Mouse (Mus musculus) monocyte, adult 59 days (primary cell): ENCODE results near the gene Medag. TPM values are rescaled to one million over a fixed set of nuclear protein-coding genes. Genes with fewer than 3 reads are reported as not detected.

ENCODE experiments used
- total RNA-seq, 2 experiments: library from RNA; stranded (reverse); gene quantifications; one replicate each; pipeline ENCODE4 v1.2.4; 2023

Medag gene
- total RNA-seq: not detected

DNA sequence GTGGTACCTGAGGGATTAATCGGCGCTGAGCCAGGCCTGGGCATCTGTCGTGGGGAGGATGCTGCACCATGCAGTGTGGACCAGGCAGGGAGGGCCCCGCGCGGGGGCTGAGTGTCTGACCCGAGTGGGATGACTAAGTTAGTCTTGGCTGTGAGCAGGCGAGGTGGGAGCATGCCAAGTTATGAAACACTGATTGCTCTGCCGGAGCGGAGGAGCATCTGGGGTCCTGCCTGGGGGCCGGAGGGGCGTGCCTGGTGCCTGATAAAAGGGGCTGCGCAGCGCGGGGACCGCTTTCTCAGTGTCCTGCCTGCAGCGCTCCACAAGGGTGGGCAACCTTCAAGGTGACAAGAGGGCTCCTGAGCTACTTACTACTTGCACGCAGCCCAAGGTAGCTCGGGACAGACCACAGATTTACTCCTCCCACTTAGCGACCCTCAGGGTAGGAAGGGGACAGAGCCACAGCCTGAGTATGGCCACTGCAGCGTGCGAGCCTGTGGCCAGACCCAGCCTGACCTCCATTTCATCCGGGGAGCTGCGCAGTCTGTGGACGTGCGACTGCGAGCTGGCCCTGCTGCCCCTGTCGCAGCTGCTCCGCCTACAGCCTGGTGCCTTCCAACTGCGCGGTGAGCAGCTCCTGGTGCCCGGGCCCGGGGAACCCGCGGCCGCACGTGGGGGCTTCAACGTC lies at the start of gene Medag:
Gene Medag (plus strand): TSS at position 241 of the 685 bp plus-strand sequence.

DNA sequence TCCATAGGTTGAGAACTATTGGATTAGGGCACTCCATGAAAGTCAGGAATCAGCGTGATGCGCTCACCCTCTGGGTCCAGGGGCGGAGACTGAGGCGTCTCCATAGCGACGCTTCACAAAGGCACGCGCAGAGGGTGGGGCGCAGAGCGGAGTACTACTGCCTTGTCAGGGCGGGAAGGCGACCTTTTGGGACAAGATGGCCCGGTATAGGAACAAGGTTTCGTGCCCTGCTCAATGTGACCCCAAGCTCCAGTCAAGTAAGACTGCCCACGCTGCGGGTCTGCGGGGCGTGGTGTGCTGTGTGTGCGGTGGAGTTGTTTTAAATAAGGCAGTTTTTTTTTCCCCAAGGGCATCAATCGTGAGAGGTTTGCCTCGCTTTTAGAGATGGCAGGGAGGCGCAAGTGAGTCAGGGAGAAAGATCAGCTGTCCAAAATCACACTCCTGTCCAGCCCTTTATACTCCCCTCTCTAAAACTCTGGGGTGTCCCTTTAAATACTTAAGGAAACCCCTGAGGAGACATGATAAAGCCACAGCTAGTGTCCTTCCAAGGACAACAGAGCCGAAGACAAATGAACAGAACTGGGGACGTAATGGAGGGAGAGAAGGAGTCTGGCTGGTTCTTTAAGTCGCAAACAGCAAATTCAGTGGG lies 28.1 kb downstream of the Medag start, which contains the start of gene Tex26:
Gene Tex26 (plus strand): TSS at position 130 of the 649 bp plus-strand sequence.

Other genes with a start within 250 kb of the Medag start
- gene Uspl1, start 227.4 kb upstream of the Medag start, total RNA-seq: 10 to 100 TPM; 33.1 to 35.1 TPM
- 100 to 1,000 TPM; 177 to 211 TPM for gene Hmgb1, start 227.3 kb upstream of the Medag start, total RNA-seq
- 1,000 to 10,000 TPM; 1,273 to 1,442 TPM for gene Alox5ap, start 147.0 kb upstream of the Medag start, total RNA-seq
- gene Tex26, start 27.9 kb downstream of the Medag start, total RNA-seq: not detected
- gene Wdr95, start 116.9 kb downstream of the Medag start, total RNA-seq: not detected
- gene Hsph1, start 224.6 kb downstream of the Medag start, total RNA-seq: 10 to 100 TPM; 53.0 to 64.5 TPM